Mouse (Mus musculus) forebrain, embryonic 13.5 days (tissue): Measurements from ENCODE around the gene Herpud2. TPM values are rescaled to one million over a fixed set of nuclear protein-coding genes. Genes with fewer than 3 reads are reported as not detected.

Experiments used
- ATAC-seq: fragments of 200-750 bp; cut with Nextera tagmentation; 2 replicates; pipeline ENCODE4 v1.8.0; 2017
- H3K27ac ChIP-seq: fragments of 300-500 bp; sonication (generic); 2 replicates; pipeline ENCODE4 v1.5.1; 2015; ENCODE audit warnings: inconsistent platforms, mild to moderate bottlenecking, moderate library complexity
- H3K27me3 ChIP-seq: fragments of 300-500 bp; sonication (generic); 2 replicates; pipeline ENCODE4 v1.6.1; 2015; ENCODE audit warnings: mild to moderate bottlenecking, inconsistent platforms
- H3K36me3 ChIP-seq: fragments of 300-500 bp; sonication (generic); 2 replicates; pipeline ENCODE4 v1.6.1; 2015; ENCODE audit warnings: mild to moderate bottlenecking, inconsistent platforms; ENCODE audit not compliant: poor library complexity, severe bottlenecking
- H3K4me1 ChIP-seq: fragments of 300-500 bp; sonication (generic); 2 replicates; pipeline ENCODE4 v1.6.1; 2015; ENCODE audit warnings: inconsistent platforms
- H3K4me2 ChIP-seq: fragments of 300-500 bp; sonication (generic); 2 replicates; pipeline ENCODE4 v1.6.1; 2015; ENCODE audit warnings: inconsistent platforms, mild to moderate bottlenecking, moderate library complexity
- H3K4me3 ChIP-seq: fragments of 300-500 bp; sonication (generic); 2 replicates; pipeline ENCODE4 v1.5.1; 2015; ENCODE audit warnings: mild to moderate bottlenecking, inconsistent platforms
- H3K9ac ChIP-seq: fragments of 300-500 bp; sonication (generic); 2 replicates; pipeline ENCODE4 v1.6.1; 2015; ENCODE audit warnings: mild to moderate bottlenecking, inconsistent platforms
- H3K9me3 ChIP-seq: fragments of 300-500 bp; sonication (generic); replicated peaks from 2 replicates; pipeline ENCODE4 v1.6.1; 2016; ENCODE audit warnings: inconsistent platforms
- WGBS: fragments of 180-500 bp; shearing (Covaris S2); methylation state at CpG from one replicate; pipeline ENCODE4 v1.1.7; 2015; 5-methylcytosine and 5-hydroxymethylcytosine counted together
- polyA plus RNA-seq: library from polyadenylated mRNA; unstranded; fragments of >200 nt; fragmentation: Nextera tagmentation; extraction: Ambion mirVana; gene quantifications from 2 replicates; pipeline ENCODE4 v1.2.1, GENCODE M21; 2015

Herpud2 gene
- polyA plus RNA-seq, 1 experiment from 2014 or later = 33.5 TPM

GRCm38 (mm10) chr9:25174614-25175013 is 23.0 kb upstream of the Herpud2 start:
- WGBS = 78% methylated on average over 5 of the region's 5 CpGs
- Histone ChIP-seq H3K4me3 (no peak overlapping the region), H3K9me3 (no peaks in the 10 kb centered on the region), H3K9ac (no peak overlapping the region), H3K4me2 (no peak overlapping the region), H3K27ac (no peak overlapping the region), H3K36me3 (no peaks in the 10 kb centered on the region), H3K27me3 (no peaks in the 10 kb centered on the region), H3K4me1 (peaks cover 8% of the 10 kb centered on the region; the same call in 1 of the 2 replicates)
- no peak for ATAC-seq

GRCm38 (mm10) chr9:25173171-25173570 is 21.6 kb upstream of the Herpud2 start:
- 76% methylated on average over 4 of the region's 4 CpGs for WGBS

GRCm38 (mm10) chr9:25169626-25170025 is 18.0 kb upstream of the Herpud2 start:
- no peaks in the 10 kb centered on the region for H3K4me1 ChIP-seq
- H3K4me2 ChIP-seq = no peak overlapping the region
- ATAC-seq = no peak
- H3K36me3 ChIP-seq = no peaks in the 10 kb centered on the region
- no peak overlapping the region for H3K4me3 ChIP-seq
- no peak overlapping the region for H3K27ac ChIP-seq
- no peak overlapping the region for H3K9ac ChIP-seq
- H3K27me3 ChIP-seq = no peaks in the 10 kb centered on the region
- H3K9me3 ChIP-seq = no peaks in the 10 kb centered on the region

More at GRCm38 (mm10) chr9:25173171-25173570, 21.6 kb upstream of the Herpud2 start:
- Histone ChIP-seq H3K9ac (no peak overlapping the region), H3K4me2 (no peak overlapping the region), H3K27ac (no peak overlapping the region), H3K4me3 (no peak overlapping the region), H3K36me3 (no peaks in the 10 kb centered on the region), H3K9me3 (no peaks in the 10 kb centered on the region), H3K27me3 (no peaks in the 10 kb centered on the region), H3K4me1 (peaks cover 8% of the 10 kb centered on the region; the same call in 1 of the 2 replicates)
- no peak for ATAC-seq

- WGBS = 36% methylated on average over 6 of the region's 6 CpGs
- Histone ChIP-seq H3K4me3 (no peak overlapping the region), H3K27ac (no peak overlapping the region), H3K36me3 (no peaks in the 10 kb centered on the region), H3K27me3 (no peaks in the 10 kb centered on the region), H3K4me1 (no peaks in the 10 kb centered on the region), H3K9me3 (no peaks in the 10 kb centered on the region), H3K9ac (no peak overlapping the region), H3K4me2 (no peak overlapping the region)
- ATAC-seq = peak; percentile 73
These were observed 16.0 kb upstream of the Herpud2 start for GRCm38 (mm10) chr9:25167458-25168084.

- Histone ChIP-seq H3K4me2 (no peak overlapping the region), H3K9me3 (no peaks in the 10 kb centered on the region)
- 82% methylated on average over 4 of the region's 4 CpGs for WGBS
These were observed 6.6 kb upstream of the Herpud2 start for GRCm38 (mm10) chr9:25158218-25158617.

GRCm38 (mm10) chr9:25156377-25156776 is 4.8 kb upstream of the Herpud2 start:
- H3K9ac ChIP-seq = no peak overlapping the region
- peaks cover 6% of the 10 kb centered on the region for H3K4me1 ChIP-seq
- 15% methylated on average over 1 of the region's 1 CpGs for WGBS
- H3K27ac ChIP-seq = no peak overlapping the region
- no peaks in the 10 kb centered on the region for H3K36me3 ChIP-seq
- H3K4me3 ChIP-seq = no peak overlapping the region
- H3K27me3 ChIP-seq = no peaks in the 10 kb centered on the region
- H3K9me3 ChIP-seq = no peaks in the 10 kb centered on the region
- no peak for ATAC-seq
- no peak overlapping the region for H3K4me2 ChIP-seq

More at GRCm38 (mm10) chr9:25158218-25158617, 6.6 kb upstream of the Herpud2 start:
- H3K4me3 ChIP-seq = no peak overlapping the region
- ATAC-seq = no peak
- no peaks in the 10 kb centered on the region for H3K36me3 ChIP-seq
- no peaks in the 10 kb centered on the region for H3K27me3 ChIP-seq
- H3K4me1 ChIP-seq = no peaks in the 10 kb centered on the region
- no peak overlapping the region for H3K9ac ChIP-seq
- no peak overlapping the region for H3K27ac ChIP-seq

- Histone ChIP-seq H3K27ac (no peak overlapping the region), H3K36me3 (no peaks in the 10 kb centered on the region), H3K4me2 (no peak overlapping the region), H3K4me1 (peaks cover 27% of the 10 kb centered on the region), H3K27me3 (no peaks in the 10 kb centered on the region), H3K9ac (no peak overlapping the region), H3K4me3 (no peak overlapping the region), H3K9me3 (no peaks in the 10 kb centered on the region)
- ATAC-seq = no peak
These were observed 1.4 kb upstream of the Herpud2 start for GRCm38 (mm10) chr9:25153066-25153465.

GRCm38 (mm10) chr9:25152457-25152856 is 837 bp upstream of the Herpud2 start:
- 0% methylated on average over 1 of the region's 1 CpGs for WGBS
- peak overlapping the region; percentile 97; the same call in 1 of the 2 replicates for H3K27ac ChIP-seq

GRCm38 (mm10) chr9:25150791-25151610 is 619 bp downstream of the Herpud2 start:
- WGBS = under 1% methylated on average over 55 of the region's 73 CpGs

More at GRCm38 (mm10) chr9:25152457-25152856, 837 bp upstream of the Herpud2 start:
- Histone ChIP-seq H3K4me1 (peaks cover 30% of the 10 kb centered on the region), H3K9ac (peak overlapping the region; percentile 97), H3K4me3 (peak overlapping the region; percentile 93), H3K36me3 (no peaks in the 10 kb centered on the region), H3K27me3 (no peaks in the 10 kb centered on the region), H3K9me3 (no peaks in the 10 kb centered on the region), H3K4me2 (peak overlapping the region; percentile 79)
- no peak for ATAC-seq

GRCm38 (mm10) chr9:25148767-25149166 is 2.9 kb downstream of the Herpud2 start:
- peak overlapping the region; percentile 25 for H3K4me3 ChIP-seq
- H3K27ac ChIP-seq = no peak overlapping the region
- no peaks in the 10 kb centered on the region for H3K27me3 ChIP-seq
- H3K4me2 ChIP-seq = peak overlapping the region; percentile 57
- peaks cover 35% of the 10 kb centered on the region for H3K4me1 ChIP-seq
- no peaks in the 10 kb centered on the region for H3K36me3 ChIP-seq
- no peaks in the 10 kb centered on the region for H3K9me3 ChIP-seq
- 0 out of 2 replicates have a peak overlapping the region, but pooled peaks have one; percentile 37 for H3K9ac ChIP-seq
- no peak for ATAC-seq

More at GRCm38 (mm10) chr9:25150791-25151610, 619 bp downstream of the Herpud2 start:
- Histone ChIP-seq H3K27me3 (no peaks in the 10 kb centered on the region), H3K4me3 (peak overlapping the region; percentile 93), H3K36me3 (no peaks in the 10 kb centered on the region), H3K4me2 (peak overlapping the region; percentile 79), H3K9ac (peak overlapping the region; percentile 97), H3K4me1 (peaks cover 35% of the 10 kb centered on the region), H3K9me3 (no peaks in the 10 kb centered on the region), H3K27ac (peak overlapping the region; percentile 97)
- peak; percentile 68 for ATAC-seq

GRCm38 (mm10) chr9:25145925-25146324 is 5.7 kb downstream of the Herpud2 start:
- H3K9me3 ChIP-seq = no peaks in the 10 kb centered on the region
- no peak overlapping the region for H3K4me2 ChIP-seq
- no peaks in the 10 kb centered on the region for H3K27me3 ChIP-seq
- H3K27ac ChIP-seq = no peak overlapping the region
- no peak overlapping the region for H3K9ac ChIP-seq
- no peak for ATAC-seq
- H3K36me3 ChIP-seq = no peaks in the 10 kb centered on the region
- H3K4me3 ChIP-seq = no peak overlapping the region
- H3K4me1 ChIP-seq = peaks cover 28% of the 10 kb centered on the region
- 91% methylated on average over 1 of the region's 1 CpGs for WGBS

- peaks cover 16% of the 10 kb centered on the region for H3K4me1 ChIP-seq
- H3K27ac ChIP-seq = no peak overlapping the region
- no peaks in the 10 kb centered on the region for H3K27me3 ChIP-seq
- no peak for ATAC-seq
- H3K9me3 ChIP-seq = no peaks in the 10 kb centered on the region
- no peak overlapping the region for H3K4me2 ChIP-seq
- H3K4me3 ChIP-seq = no peak overlapping the region
- no peaks in the 10 kb centered on the region for H3K36me3 ChIP-seq
- H3K9ac ChIP-seq = no peak overlapping the region
These were observed 7.7 kb downstream of the Herpud2 start for GRCm38 (mm10) chr9:25143950-25144349.
